Mouse (Mus musculus): ENCODE measurements around the gene Pfdn5. TPM values are rescaled to one million over a fixed set of nuclear protein-coding genes. Genes with fewer than 3 reads are reported as not detected.

The Pfdn5 gene
- polyA plus RNA-seq, 1 experiment from 2014 or later: 168 TPM

GRCm38 (mm10) chr15:102339612-102340011, 13.7 kb downstream of the Pfdn5 start:
- Histone ChIP-seq H3K4me2 (no peak overlapping the region), H3K4me3 (no peak overlapping the region), H3K9me3 (replicated peaks) (no peaks in the 10 kb centered on the region), H3K27me3 (replicated peaks) (no peaks in the 10 kb centered on the region), H3K36me3 (peaks cover 89% of the 10 kb centered on the region), H3K27ac (no peak overlapping the region), H3K4me1 (no peaks in the 10 kb centered on the region), H3K9ac (no peak overlapping the region)
- WGBS (ENCODE audit: insufficient replicate concordance): 63% methylated on average over 5 of the region's 5 CpGs
- ATAC-seq: no peak

GRCm38 (mm10) chr15:102341580-102341979, 15.7 kb downstream of the Pfdn5 start:
- H3K27ac ChIP-seq: no peak overlapping the region
- no peaks in the 10 kb centered on the region for H3K9me3 ChIP-seq (replicated peaks)
- H3K36me3 ChIP-seq: peaks cover 89% of the 10 kb centered on the region
- 6% methylated on average over 1 of the region's 1 CpGs for WGBS (ENCODE audit: insufficient replicate concordance)
- no peak overlapping the region for H3K4me2 ChIP-seq
- no peaks in the 10 kb centered on the region for H3K4me1 ChIP-seq
- no peak overlapping the region for H3K9ac ChIP-seq
- no peaks in the 10 kb centered on the region for H3K27me3 ChIP-seq (replicated peaks)
- no peak overlapping the region for H3K4me3 ChIP-seq
- ATAC-seq: no peak

- Histone ChIP-seq H3K4me3 (no peak overlapping the region), H3K9me3 (replicated peaks) (no peaks in the 10 kb centered on the region), H3K36me3 (peaks cover 81% of the 10 kb centered on the region), H3K9ac (no peak overlapping the region), H3K27me3 (replicated peaks) (no peaks in the 10 kb centered on the region), H3K27ac (no peak overlapping the region), H3K4me1 (peaks cover 8% of the 10 kb centered on the region), H3K4me2 (no peak overlapping the region)
- 87% methylated on average over 3 of the region's 3 CpGs for WGBS (ENCODE audit: insufficient replicate concordance)
- ATAC-seq: no peak
Measured at GRCm38 (mm10) chr15:102344490-102344889, 18.6 kb downstream of the Pfdn5 start.

- no peak overlapping the region for H3K9ac ChIP-seq
- H3K4me1 ChIP-seq: peaks cover 18% of the 10 kb centered on the region
- no peak overlapping the region for H3K27ac ChIP-seq
- no peak overlapping the region for H3K4me3 ChIP-seq
- no peaks in the 10 kb centered on the region for H3K27me3 ChIP-seq (replicated peaks)
- no peak overlapping the region for H3K4me2 ChIP-seq
- 64% methylated on average over 4 of the region's 4 CpGs for WGBS (ENCODE audit: insufficient replicate concordance)
- no peak for ATAC-seq
- no peaks in the 10 kb centered on the region for H3K9me3 ChIP-seq (replicated peaks)
- peaks cover 66% of the 10 kb centered on the region for H3K36me3 ChIP-seq
Measured at GRCm38 (mm10) chr15:102346444-102346843, 20.5 kb downstream of the Pfdn5 start.

- WGBS (ENCODE audit: insufficient replicate concordance): under 1% methylated on average over 56 of the region's 56 CpGs
- peak; percentile 91 for ATAC-seq
- Histone ChIP-seq H3K36me3 (peaks cover 33% of the 10 kb centered on the region), H3K27ac (peak within 1 kb of the TSS; percentile 75), H3K9ac (peak within 1 kb of the TSS; percentile 90), H3K4me3 (peak within 1 kb of the TSS; percentile 86), H3K27me3 (replicated peaks) (peaks cover 22% of the 10 kb centered on the region), H3K4me1 (peaks cover 26% of the 10 kb centered on the region), H3K4me2 (peak within 1 kb of the TSS; percentile 85), H3K9me3 (replicated peaks) (no peaks in the 10 kb centered on the region)
Measured at GRCm38 (mm10) chr15:102350138-102350941, 24.4 kb downstream of the Pfdn5 start, which contains the start of gene Aaas. Gene Aaas, minus strand, starts transcription at chr15:102350771.

- H3K9ac ChIP-seq: peak overlapping the region; percentile 90
- peak overlapping the region; percentile 86 for H3K4me3 ChIP-seq
- 12% methylated on average over 11 of the region's 11 CpGs for WGBS (ENCODE audit: insufficient replicate concordance)
- peak overlapping the region; percentile 42; the same call in 1 of the 2 replicates for H3K27ac ChIP-seq
- peaks cover 28% of the 10 kb centered on the region for H3K27me3 ChIP-seq (replicated peaks)
- peaks cover 27% of the 10 kb centered on the region for H3K36me3 ChIP-seq
- peaks cover 32% of the 10 kb centered on the region for H3K4me1 ChIP-seq
- peak; percentile 38 for ATAC-seq
- peak overlapping the region; percentile 85 for H3K4me2 ChIP-seq
- H3K9me3 ChIP-seq (replicated peaks): no peaks in the 10 kb centered on the region
Measured at GRCm38 (mm10) chr15:102350942-102351291, 25.0 kb downstream of the Pfdn5 start.

- 49% methylated on average over 2 of the region's 2 CpGs for WGBS (ENCODE audit: insufficient replicate concordance)
- Histone ChIP-seq H3K4me2 (no peak overlapping the region), H3K4me3 (no peak overlapping the region), H3K36me3 (peaks cover 15% of the 10 kb centered on the region), H3K27ac (no peak overlapping the region), H3K9me3 (replicated peaks) (no peaks in the 10 kb centered on the region), H3K9ac (no peak overlapping the region), H3K4me1 (peaks cover 40% of the 10 kb centered on the region), H3K27me3 (replicated peaks) (peaks cover 40% of the 10 kb centered on the region)
- ATAC-seq: no peak
Measured at GRCm38 (mm10) chr15:102352177-102352576, 26.3 kb downstream of the Pfdn5 start.

- Histone ChIP-seq H3K9me3 (replicated peaks) (no peaks in the 10 kb centered on the region), H3K27ac (no peak overlapping the region), H3K36me3 (peaks cover under 1% of the 10 kb centered on the region; the same call in 1 of the 2 replicates), H3K9ac (no peak overlapping the region), H3K27me3 (replicated peaks) (peaks cover 58% of the 10 kb centered on the region), H3K4me2 (no peak overlapping the region), H3K4me3 (no peak overlapping the region), H3K4me1 (peaks cover 47% of the 10 kb centered on the region)
- ATAC-seq: no peak
- WGBS (ENCODE audit: insufficient replicate concordance): 65% methylated on average over 2 of the region's 2 CpGs
Measured at GRCm38 (mm10) chr15:102353986-102354385, 28.1 kb downstream of the Pfdn5 start.

GRCm38 (mm10) chr15:102355134-102355870, 29.4 kb downstream of the Pfdn5 start:
- Histone ChIP-seq H3K27ac (peak overlapping the region; percentile 17; the same call in 1 of the 2 replicates), H3K9me3 (replicated peaks) (no peaks in the 10 kb centered on the region), H3K27me3 (replicated peaks) (peaks cover 72% of the 10 kb centered on the region), H3K4me1 (peaks cover 36% of the 10 kb centered on the region), H3K9ac (peak overlapping the region; percentile 62), H3K4me2 (peak overlapping the region; percentile 86), H3K36me3 (no peaks in the 10 kb centered on the region), H3K4me3 (peak overlapping the region; percentile 56)
- 0 out of 2 replicates have a peak, but pooled peaks have one; percentile 2 for ATAC-seq
- under 1% methylated on average over 49 of the region's 49 CpGs for WGBS (ENCODE audit: insufficient replicate concordance)

- peaks cover 36% of the 10 kb centered on the region for H3K4me1 ChIP-seq
- H3K4me2 ChIP-seq: peak overlapping the region; percentile 86
- H3K27me3 ChIP-seq (replicated peaks): peaks cover 77% of the 10 kb centered on the region
- ATAC-seq: peak; percentile 19; the same call in 1 of the 2 replicates
- H3K27ac ChIP-seq: peak overlapping the region; percentile 17
- WGBS (ENCODE audit: insufficient replicate concordance): 1% methylated on average over 38 of the region's 38 CpGs
- H3K36me3 ChIP-seq: no peaks in the 10 kb centered on the region
- H3K9ac ChIP-seq: peak overlapping the region; percentile 62
- H3K9me3 ChIP-seq (replicated peaks): no peaks in the 10 kb centered on the region
- peak overlapping the region; percentile 56 for H3K4me3 ChIP-seq
Measured at GRCm38 (mm10) chr15:102355871-102356441, 30.0 kb downstream of the Pfdn5 start.

GRCm38 (mm10) chr15:102356501-102357325, 30.8 kb downstream of the Pfdn5 start:
- Histone ChIP-seq H3K4me3 (no peak overlapping the region), H3K27ac (no peak overlapping the region), H3K9me3 (replicated peaks) (no peaks in the 10 kb centered on the region), H3K36me3 (no peaks in the 10 kb centered on the region), H3K27me3 (replicated peaks) (peaks cover 84% of the 10 kb centered on the region), H3K9ac (peak overlapping the region; percentile 62), H3K4me1 (peaks cover 31% of the 10 kb centered on the region), H3K4me2 (peak overlapping the region; percentile 86)
- ATAC-seq: no peak
- 33% methylated on average over 16 of the region's 16 CpGs for WGBS (ENCODE audit: insufficient replicate concordance)

Measured in liver, embryonic 12.5 days (tissue).